In the genomic region with DNA sequence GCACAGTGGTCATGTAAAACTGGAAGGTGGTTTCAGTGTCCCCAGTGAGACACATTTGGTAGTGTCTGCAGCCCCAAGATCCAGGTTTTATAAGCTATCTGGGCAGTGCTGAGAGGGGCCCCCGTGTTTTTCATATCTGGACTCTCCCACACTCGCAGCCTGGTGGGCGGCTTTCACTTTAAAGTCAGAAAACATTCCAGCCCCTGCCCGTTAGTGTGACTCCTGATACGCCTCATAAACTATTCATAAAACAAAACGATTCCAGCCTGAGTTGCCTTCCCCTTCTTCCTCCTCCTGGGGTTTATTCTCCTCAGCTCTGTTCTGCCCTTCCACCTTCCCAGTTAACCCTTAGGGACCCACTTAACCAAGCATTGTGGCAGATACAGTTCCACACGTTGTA, we compare ENCODE assay signal across 14 mouse cellular contexts.
DNase-seq lines count a peak whose midpoint lies in the region; TF ChIP-seq lines count a peak whose summit lies in the region.
"Had no signal": no experiment of that assay in that cellular context is flagged by ENCODE, and none has a peak within 500 bp of the region (broad histone marks: within the 10 kb centered on the region; RNA-seq: fewer than 3 reads in every experiment).

No protein-coding gene starts in this region.

- no peak for TF ChIP-seq POLR2A in kidney, adult 2 months (IDR thresholded peaks at IDR 0.05; ENCODE audit: low read depth, low read length)

- no peaks in the 10 kb centered on the region for H3K27me3 ChIP-seq in kidney, adult 2 months (replicated peaks; ENCODE audit: control insufficient read depth, insufficient read depth, low read length)
- no peaks in the 10 kb centered on the region for H3K27me3 ChIP-seq in embryonic facial prominence, embryonic 10.5 days (replicated peaks; ENCODE audit: low read depth, poor library complexity, severe bottlenecking)
- H3K27me3 ChIP-seq: hindbrain, embryonic 15.5 days had no signal

- H3K27ac ChIP-seq in kidney, adult 2 months (ENCODE audit: insufficient read depth, low read depth, low read length) = peak overlapping the region; percentile 58
- H3K27ac ChIP-seq in embryonic facial prominence, embryonic 10.5 days (replicated peaks) = peak overlapping the region; percentile 14; the same call in 1 of the 2 replicates
- H3K27ac ChIP-seq: hindbrain, embryonic 15.5 days had no signal

- peaks cover 5% of the 10 kb centered on the region; the same call in 1 of the 2 replicates for H3K4me1 ChIP-seq in kidney, adult 2 months (ENCODE audit: control insufficient read depth, insufficient read depth, low read length)
- H3K4me1 ChIP-seq in embryonic facial prominence, embryonic 10.5 days = peaks cover 16% of the 10 kb centered on the region

- no peaks in the 10 kb centered on the region for H3K9me3 ChIP-seq in embryonic facial prominence, embryonic 10.5 days
- H3K9me3 ChIP-seq: hindbrain, embryonic 15.5 days had no signal

- peak; percentile 18 for DNase-seq in embryo, embryonic 10.5 days (ENCODE audit: low spot score)
- no peak for DNase-seq in embryo, embryonic 9.5 days (ENCODE audit: extremely low spot score)
- peak; percentile 30 for DNase-seq in kidney, adult 2 months
- DNase-seq in kidney, adult 8-10 months = no peak
- DNase-seq in embryonic facial prominence, embryonic 10.5 days (ENCODE audit: low spot score) = no peak
- peak; percentile 38 to 62 for DNase-seq in kidney, postnatal 4 days
- no peak for DNase-seq in gastrocnemius, adult 18-20 months (ENCODE audit: low spot score)
- no peak for DNase-seq in gastrocnemius, adult 8-10 months (ENCODE audit: low spot score in 2 of 2)
- DNase-seq: adrenal gland, postnatal 14 days; cerebellum, adult 8-10 months; left cerebral cortex, postnatal 4 days; right cerebral cortex, postnatal 14 days; thymus, postnatal 4 days had no signal

- no peaks in the 10 kb centered on the region for H3K36me3 ChIP-seq in kidney, adult 2 months (ENCODE audit: control insufficient read depth, insufficient read depth, low read length)
- no peaks in the 10 kb centered on the region for H3K36me3 ChIP-seq in embryonic facial prominence, embryonic 10.5 days (replicated peaks)
- H3K36me3 ChIP-seq: hindbrain, embryonic 15.5 days had no signal

- no peak for TF ChIP-seq CTCF in kidney, adult 2 months (conservative IDR thresholded peaks at IDR 0.05; ENCODE audit: insufficient read depth, insufficient read length, low read depth, low read length)

- no peak overlapping the region for H3K4me3 ChIP-seq in kidney, adult 2 months (ENCODE audit: insufficient read depth, low read depth, low read length)
- H3K4me3 ChIP-seq in embryonic facial prominence, embryonic 10.5 days = no peak overlapping the region
- H3K4me3 ChIP-seq: hindbrain, embryonic 15.5 days had no signal

- 19% methylated on average over 7 of the region's 7 CpGs for WGBS in kidney, adult 2 months
- WGBS in embryonic facial prominence, embryonic 10.5 days = 51% methylated on average over 7 of the region's 7 CpGs

Comparison
In these comparisons a context has a peak if more than half of its experiments do, and no peak if none do; other contexts are left out.
1. DNase-seq: peak in embryo, embryonic 10.5 days (single experiment), kidney, adult 2 months (single experiment) and kidney, postnatal 4 days (2 of 2); none in embryo, embryonic 9.5 days (single experiment), kidney, adult 8-10 months (0 of 2), embryonic facial prominence, embryonic 10.5 days (single experiment), gastrocnemius, adult 18-20 months (single experiment) and gastrocnemius, adult 8-10 months (0 of 2).